Mouse (Mus musculus) heart, postnatal 0 days (tissue): ENCODE measurements around the gene Plekhm1. TPM values are rescaled to one million over a fixed set of nuclear protein-coding genes. Genes with fewer than 3 reads are reported as not detected.

ENCODE experiments used
- ATAC-seq: fragments of 200-750 bp; cut with Nextera tagmentation; 2 replicates; pipeline ENCODE4 v1.8.0; 2017; ENCODE audit warnings: low read depth, moderate number of reproducible peaks, moderate library complexity; ENCODE audit not compliant: insufficient read depth
- DNase-seq: peaks from one replicate; pipeline ENCODE4 v3.0.0-alpha.2; 2016; ENCODE audit warnings: low spot score
- H3K27ac ChIP-seq: fragments of 300-500 bp; sonication (generic); 2 replicates; pipeline ENCODE4 v1.5.1; 2014; ENCODE audit warnings: low read depth, mild to moderate bottlenecking
- H3K27me3 ChIP-seq: fragments of 300-500 bp; sonication (generic); 2 replicates; pipeline ENCODE4 v1.6.1; 2014; ENCODE audit warnings: low read length, mixed read lengths; ENCODE audit not compliant: control insufficient read depth, insufficient read depth
- H3K36me3 ChIP-seq: fragments of 300-500 bp; sonication (generic); replicated peaks from 2 replicates; pipeline ENCODE4 v1.6.1; 2014; ENCODE audit warnings: low read length, mixed read lengths; ENCODE audit not compliant: control insufficient read depth, insufficient read depth
- H3K4me1 ChIP-seq: fragments of 300-500 bp; sonication (generic); 2 replicates; pipeline ENCODE4 v1.6.1; 2014; ENCODE audit warnings: antibody characterized with exemption; ENCODE audit not compliant: control insufficient read depth, insufficient read depth
- H3K4me2 ChIP-seq: fragments of 300-500 bp; sonication (generic); 2 replicates; pipeline ENCODE4 v1.6.1; 2014; ENCODE audit warnings: low read depth, mild to moderate bottlenecking, low read length, moderate library complexity
- H3K4me3 ChIP-seq: fragments of 300-500 bp; sonication (generic); 2 replicates; pipeline ENCODE4 v1.5.1; 2014; ENCODE audit warnings: low read depth, low read length
- H3K9ac ChIP-seq: fragments of 300-500 bp; sonication (generic); replicated peaks from 2 replicates; pipeline ENCODE4 v1.6.1; 2014; ENCODE audit warnings: low read depth, low read length, mixed read lengths
- H3K9me3 ChIP-seq: fragments of 300-500 bp; sonication (generic); replicated peaks from 2 replicates; pipeline ENCODE4 v1.6.1; 2016; ENCODE audit warnings: low read length; ENCODE audit not compliant: control insufficient read depth
- CTCF ChIP-seq: IDR thresholded peaks from 2 replicates; pipeline ENCODE4 v1.5.1; 2016; ENCODE audit warnings: antibody characterized with exemption, control low read depth, low read depth
- EP300 ChIP-seq: IDR thresholded peaks from 2 replicates; pipeline ENCODE4 v1.6.1; 2016; ENCODE audit warnings: antibody characterized with exemption, low read depth
- WGBS: fragments of 180-500 bp; shearing (Covaris S2); extraction: QIAGEN DNeasy Blood & Tissue Kit; methylation state at CpG from one replicate; pipeline ENCODE4 v1.1.7; 2014; 5-methylcytosine and 5-hydroxymethylcytosine counted together
- polyA plus RNA-seq: library from polyadenylated mRNA; unstranded; fragments of >200 nt; fragmentation: Nextera tagmentation; extraction: Ambion mirVana; gene quantifications from 2 replicates; pipeline ENCODE4 v1.2.1, GENCODE M21; 2015
- total RNA-seq: library from RNA; depleted of rRNA; stranded (reverse); fragments of >200 nt; gene quantifications from 2 replicates; pipeline ENCODE4 v1.2.3, GENCODE M21; 2014; ENCODE audit warnings: low replicate concordance

Plekhm1 gene
- total and polyA plus RNA-seq, 2 experiments from 2014 or later, result 3.4 to 3.9 TPM

GRCm38 (mm10) chr11:103352239-103352814, 60.2 kb downstream of the Plekhm1 start:
- TF ChIP-seq CTCF (no peak), EP300 (no peak)
- Histone ChIP-seq H3K9me3 (0 out of 2 replicates have a peak, but pooled peaks cover 10% of the 10 kb centered on the region), H3K27ac (no peak overlapping the region), H3K4me1 (no peaks in the 10 kb centered on the region), H3K4me3 (no peak overlapping the region), H3K36me3 (no peaks in the 10 kb centered on the region), H3K9ac (no peak overlapping the region), H3K4me2 (no peak overlapping the region), H3K27me3 (peaks cover 9% of the 10 kb centered on the region; the same call in 1 of the 2 replicates)
- 78% methylated on average over 5 of the region's 5 CpGs for WGBS
- DNase-seq (no peak), ATAC-seq (no peak)

GRCm38 (mm10) chr11:103350711-103351315, 61.7 kb downstream of the Plekhm1 start:
- no peak for DNase-seq
- ATAC-seq, result no peak
- Histone ChIP-seq H3K4me3 (no peak overlapping the region), H3K4me1 (peaks cover 7% of the 10 kb centered on the region; the same call in 1 of the 2 replicates), H3K27ac (no peak overlapping the region), H3K9me3 (0 out of 2 replicates have a peak, but pooled peaks cover 10% of the 10 kb centered on the region), H3K4me2 (no peak overlapping the region), H3K9ac (no peak overlapping the region), H3K27me3 (no peaks in the 10 kb centered on the region), H3K36me3 (no peaks in the 10 kb centered on the region)
- no peak for TF ChIP-seq CTCF
- no peak for TF ChIP-seq EP300
- 70% methylated on average over 12 of the region's 12 CpGs for WGBS

GRCm38 (mm10) chr11:103349699-103350098, 62.8 kb downstream of the Plekhm1 start:
- TF ChIP-seq CTCF (no peak), EP300 (no peak)
- H3K4me3 ChIP-seq, result no peak overlapping the region
- no peaks in the 10 kb centered on the region for H3K36me3 ChIP-seq
- no peak overlapping the region for H3K9ac ChIP-seq
- H3K27ac ChIP-seq, result no peak overlapping the region
- 80% methylated on average over 2 of the region's 2 CpGs for WGBS
- H3K4me1 ChIP-seq, result peaks cover 7% of the 10 kb centered on the region; the same call in 1 of the 2 replicates
- DNase-seq (no peak), ATAC-seq (no peak)
- 0 out of 2 replicates have a peak, but pooled peaks cover 10% of the 10 kb centered on the region for H3K9me3 ChIP-seq
- H3K4me2 ChIP-seq, result no peak overlapping the region
- no peaks in the 10 kb centered on the region for H3K27me3 ChIP-seq

- WGBS, result 43% methylated on average over 5 of the region's 5 CpGs
Observed at GRCm38 (mm10) chr11:103346657-103347056, 65.8 kb downstream of the Plekhm1 start.

GRCm38 (mm10) chr11:103346236-103346635, 66.3 kb downstream of the Plekhm1 start:
- ATAC-seq, result peak; percentile 47; the same call in 1 of the 2 replicates
- no peak for DNase-seq
- H3K36me3 ChIP-seq, result no peaks in the 10 kb centered on the region
- TF ChIP-seq CTCF (no peak), EP300 (no peak)
- WGBS, result 45% methylated on average over 7 of the region's 7 CpGs
- peaks cover 7% of the 10 kb centered on the region; the same call in 1 of the 2 replicates for H3K4me1 ChIP-seq
- H3K9ac ChIP-seq, result 0 out of 2 replicates have a peak overlapping the region, but pooled peaks have one; percentile 20
- no peak overlapping the region for H3K4me3 ChIP-seq
- no peak overlapping the region for H3K27ac ChIP-seq
- no peak overlapping the region for H3K4me2 ChIP-seq
- H3K9me3 ChIP-seq, result no peaks in the 10 kb centered on the region
- no peaks in the 10 kb centered on the region for H3K27me3 ChIP-seq

More at GRCm38 (mm10) chr11:103346657-103347056, 65.8 kb downstream of the Plekhm1 start:
- Histone ChIP-seq H3K9me3 (no peaks in the 10 kb centered on the region), H3K4me2 (no peak overlapping the region), H3K9ac (0 out of 2 replicates have a peak overlapping the region, but pooled peaks have one; percentile 20), H3K27ac (no peak overlapping the region), H3K4me1 (peaks cover 7% of the 10 kb centered on the region; the same call in 1 of the 2 replicates), H3K27me3 (no peaks in the 10 kb centered on the region), H3K4me3 (no peak overlapping the region), H3K36me3 (no peaks in the 10 kb centered on the region)
- DNase-seq (no peak), ATAC-seq (peak; percentile 40; the same call in 1 of the 2 replicates)
- TF ChIP-seq CTCF, result no peak
- TF ChIP-seq EP300, result no peak
